Mouse (Mus musculus): ENCODE measurements around the gene Gm45713. TPM values are rescaled to one million over a fixed set of nuclear protein-coding genes. Genes with fewer than 3 reads are reported as not detected.
A peak's percentile ranks its signal among the peaks of the same experiment; 100 is the strongest.

Gm45713 gene
- polyA plus RNA-seq, 1 experiment: 0.16 TPM

GRCm38 (mm10) chr7:45124224-45125143 is 11.5 kb downstream of the Gm45713 start, which contains the start of gene Rps11:
Gene Rps11 (minus strand): TSS chr7:45124439.
- WGBS: 1% methylated on average over 59 of the region's 59 CpGs
- DNase-seq: peak; percentile 99
- peaks cover 7% of the 10 kb centered on the region; the same call in 1 of the 2 replicates for H3K4me1 ChIP-seq (ENCODE audit: control insufficient read depth, insufficient read depth, low read length)
- TF ChIP-seq CTCF (IDR thresholded peaks at IDR 0.05; ENCODE audit: borderline replicate concordance, insufficient read depth, low read depth, low read length) (no peak), POLR2A (IDR thresholded peaks at IDR 0.05; ENCODE audit: borderline replicate concordance, insufficient read depth, low read length) (peak; percentile 63; the same call in 1 of the 2 replicates)
- peak within 1 kb of the TSS; percentile 81 for H3K4me3 ChIP-seq (replicated peaks; ENCODE audit: insufficient read depth, low read depth, low read length)
- H3K27me3 ChIP-seq (ENCODE audit: control insufficient read depth, insufficient read depth, low read length): no peaks in the 10 kb centered on the region
- peak within 1 kb of the TSS; percentile 49 for H3K27ac ChIP-seq (ENCODE audit: insufficient read depth, low read length)

GRCm38 (mm10) chr7:45123186-45123570 is 12.9 kb downstream of the Gm45713 start:
- no peak for TF ChIP-seq CTCF (IDR thresholded peaks at IDR 0.05; ENCODE audit: borderline replicate concordance, insufficient read depth, low read depth, low read length)
- TF ChIP-seq POLR2A (IDR thresholded peaks at IDR 0.05; ENCODE audit: borderline replicate concordance, insufficient read depth, low read length): no peak
- H3K27ac ChIP-seq (ENCODE audit: insufficient read depth, low read length): no peak overlapping the region
- DNase-seq: no peak
- H3K4me3 ChIP-seq (replicated peaks; ENCODE audit: insufficient read depth, low read depth, low read length): peak overlapping the region; percentile 81
- peaks cover 7% of the 10 kb centered on the region; the same call in 1 of the 2 replicates for H3K4me1 ChIP-seq (ENCODE audit: control insufficient read depth, insufficient read depth, low read length)
- WGBS: 9% methylated on average over 12 of the region's 12 CpGs
- no peaks in the 10 kb centered on the region for H3K27me3 ChIP-seq (ENCODE audit: control insufficient read depth, insufficient read depth, low read length)

- Histone ChIP-seq H3K27ac (ENCODE audit: insufficient read depth, low read length) (no peak overlapping the region), H3K4me1 (ENCODE audit: control insufficient read depth, insufficient read depth, low read length) (peaks cover 7% of the 10 kb centered on the region; the same call in 1 of the 2 replicates), H3K4me3 (replicated peaks; ENCODE audit: insufficient read depth, low read depth, low read length) (peak overlapping the region; percentile 81), H3K27me3 (ENCODE audit: control insufficient read depth, insufficient read depth, low read length) (no peaks in the 10 kb centered on the region)
- TF ChIP-seq CTCF (IDR thresholded peaks at IDR 0.05; ENCODE audit: borderline replicate concordance, insufficient read depth, low read depth, low read length) (no peak), POLR2A (IDR thresholded peaks at IDR 0.05; ENCODE audit: borderline replicate concordance, insufficient read depth, low read length) (no peak)
- WGBS: 75% methylated on average over 15 of the region's 15 CpGs
- no peak for DNase-seq
Measured at GRCm38 (mm10) chr7:45122561-45123185, 13.4 kb downstream of the Gm45713 start.

- Histone ChIP-seq H3K4me3 (replicated peaks; ENCODE audit: insufficient read depth, low read depth, low read length) (no peak overlapping the region), H3K27ac (ENCODE audit: insufficient read depth, low read length) (no peak overlapping the region), H3K4me1 (ENCODE audit: control insufficient read depth, insufficient read depth, low read length) (peaks cover 5% of the 10 kb centered on the region; the same call in 1 of the 2 replicates), H3K27me3 (ENCODE audit: control insufficient read depth, insufficient read depth, low read length) (no peaks in the 10 kb centered on the region)
- DNase-seq: no peak
- TF ChIP-seq CTCF (IDR thresholded peaks at IDR 0.05; ENCODE audit: borderline replicate concordance, insufficient read depth, low read depth, low read length) (no peak), POLR2A (IDR thresholded peaks at IDR 0.05; ENCODE audit: borderline replicate concordance, insufficient read depth, low read length) (no peak)
Measured at GRCm38 (mm10) chr7:45121966-45122365, 14.1 kb downstream of the Gm45713 start.

- H3K4me3 ChIP-seq (replicated peaks; ENCODE audit: insufficient read depth, low read depth, low read length): no peak overlapping the region
- H3K27me3 ChIP-seq (ENCODE audit: control insufficient read depth, insufficient read depth, low read length): no peaks in the 10 kb centered on the region
- TF ChIP-seq POLR2A (IDR thresholded peaks at IDR 0.05; ENCODE audit: borderline replicate concordance, insufficient read depth, low read length) (no peak), CTCF (IDR thresholded peaks at IDR 0.05; ENCODE audit: borderline replicate concordance, insufficient read depth, low read depth, low read length) (no peak)
- H3K4me1 ChIP-seq (ENCODE audit: control insufficient read depth, insufficient read depth, low read length): peaks cover 5% of the 10 kb centered on the region; the same call in 1 of the 2 replicates
- WGBS: 51% methylated on average over 8 of the region's 8 CpGs
- no peak overlapping the region for H3K27ac ChIP-seq (ENCODE audit: insufficient read depth, low read length)
- DNase-seq: no peak
Measured at GRCm38 (mm10) chr7:45121404-45121803, 14.6 kb downstream of the Gm45713 start.

GRCm38 (mm10) chr7:45119780-45120709 is 16.0 kb downstream of the Gm45713 start:
- TF ChIP-seq CTCF (IDR thresholded peaks at IDR 0.05; ENCODE audit: borderline replicate concordance, insufficient read depth, low read depth, low read length): no peak
- TF ChIP-seq POLR2A (IDR thresholded peaks at IDR 0.05; ENCODE audit: borderline replicate concordance, insufficient read depth, low read length): no peak
- no peaks in the 10 kb centered on the region for H3K27me3 ChIP-seq (ENCODE audit: control insufficient read depth, insufficient read depth, low read length)

GRCm38 (mm10) chr7:45118336-45118735 is 17.7 kb downstream of the Gm45713 start:
- H3K4me1 ChIP-seq (ENCODE audit: control insufficient read depth, insufficient read depth, low read length): peaks cover 5% of the 10 kb centered on the region; the same call in 1 of the 2 replicates
- no peak overlapping the region for H3K4me3 ChIP-seq (replicated peaks; ENCODE audit: insufficient read depth, low read depth, low read length)
- H3K27me3 ChIP-seq (ENCODE audit: control insufficient read depth, insufficient read depth, low read length): no peaks in the 10 kb centered on the region
- 90% methylated on average over 6 of the region's 6 CpGs for WGBS
- TF ChIP-seq POLR2A (IDR thresholded peaks at IDR 0.05; ENCODE audit: borderline replicate concordance, insufficient read depth, low read length): no peak
- no peak overlapping the region for H3K27ac ChIP-seq (ENCODE audit: insufficient read depth, low read length)
- no peak for DNase-seq

More at GRCm38 (mm10) chr7:45119780-45120709, 16.0 kb downstream of the Gm45713 start:
- no peak overlapping the region for H3K4me3 ChIP-seq (replicated peaks; ENCODE audit: insufficient read depth, low read depth, low read length)
- no peak for DNase-seq
- H3K27ac ChIP-seq (ENCODE audit: insufficient read depth, low read length): no peak overlapping the region
- 74% methylated on average over 5 of the region's 5 CpGs for WGBS
- H3K4me1 ChIP-seq (ENCODE audit: control insufficient read depth, insufficient read depth, low read length): peaks cover 5% of the 10 kb centered on the region; the same call in 1 of the 2 replicates
